Mouse (Mus musculus) hindbrain, embryonic 11.5 days (tissue): Measurements from ENCODE around the gene Ankrd28. TPM values are rescaled to one million over a fixed set of nuclear protein-coding genes. Genes with fewer than 3 reads are reported as not detected.
A peak's percentile ranks its signal among the peaks of the same experiment; 100 is the strongest.

ENCODE experiments used
- ATAC-seq: fragments of 200-750 bp; cut with Nextera tagmentation; 2 replicates; pipeline ENCODE4 v1.8.0; 2017; ENCODE audit warnings: mild to moderate bottlenecking, moderate TSS enrichment, moderate library complexity; ENCODE audit not compliant: low FRiP score
- DNase-seq: peaks from one replicate; pipeline ENCODE4 v3.0.0-alpha.2; 2015; ENCODE audit warnings: low spot score
- H3K27ac ChIP-seq: fragments of 300-500 bp; sonication (generic); 2 replicates; pipeline ENCODE4 v1.5.1; 2014; ENCODE audit warnings: mild to moderate bottlenecking, low read depth, low read length
- H3K27me3 ChIP-seq: fragments of 300-500 bp; sonication (generic); 2 replicates; pipeline ENCODE4 v1.6.1; 2014; ENCODE audit warnings: mild to moderate bottlenecking, low read length, moderate library complexity, mixed read lengths; ENCODE audit not compliant: control insufficient read depth, insufficient read depth
- H3K36me3 ChIP-seq: fragments of 300-500 bp; sonication (generic); 2 replicates; pipeline ENCODE4 v1.6.1; 2014; ENCODE audit warnings: mild to moderate bottlenecking, low read length, moderate library complexity, mixed read lengths; ENCODE audit not compliant: control insufficient read depth, insufficient read depth
- H3K4me1 ChIP-seq: fragments of 300-500 bp; sonication (generic); replicated peaks from 2 replicates; pipeline ENCODE4 v1.6.1; 2014; ENCODE audit warnings: low read length, mixed read lengths; ENCODE audit not compliant: control insufficient read depth, insufficient read depth
- H3K4me2 ChIP-seq: fragments of 300-500 bp; sonication (generic); replicated peaks from 2 replicates; pipeline ENCODE4 v1.6.1; 2014; ENCODE audit warnings: mild to moderate bottlenecking, low read depth, low read length
- H3K4me3 ChIP-seq: fragments of 300-500 bp; sonication (generic); 2 replicates; pipeline ENCODE4 v1.5.1; 2014; ENCODE audit warnings: low read depth, low read length
- H3K9ac ChIP-seq: fragments of 300-500 bp; sonication (generic); 2 replicates; pipeline ENCODE4 v1.6.1; 2014; ENCODE audit warnings: low read depth, low read length
- H3K9me3 ChIP-seq: fragments of 300-500 bp; sonication (generic); 2 replicates; pipeline ENCODE4 v1.6.1; 2016; ENCODE audit warnings: low read length; ENCODE audit not compliant: control insufficient read depth
- WGBS: fragments of 180-500 bp; shearing (Covaris S2); extraction: QIAGEN DNeasy Blood & Tissue Kit; methylation state at CpG from one replicate; pipeline ENCODE4 v1.1.7; 2014; 5-methylcytosine and 5-hydroxymethylcytosine counted together
- polyA plus RNA-seq: library from polyadenylated mRNA; unstranded; fragments of >200 nt; fragmentation: Nextera tagmentation; extraction: Ambion mirVana; gene quantifications from 2 replicates; pipeline ENCODE4 v1.2.1, GENCODE M21; 2014

The Ankrd28 gene
- polyA plus RNA-seq, 1 experiment from 2014 or later: 10.5 TPM

GRCm38 (mm10) chr14:31686231-31686630, 144.2 kb downstream of the Ankrd28 start:
- ATAC-seq (no peak), DNase-seq (no peak)
- no peaks in the 10 kb centered on the region for H3K9me3 ChIP-seq
- H3K36me3 ChIP-seq: no peaks in the 10 kb centered on the region
- no peaks in the 10 kb centered on the region for H3K27me3 ChIP-seq
- 92% methylated on average over 1 of the region's 1 CpGs for WGBS
- no peak overlapping the region for H3K9ac ChIP-seq
- no peak overlapping the region for H3K4me2 ChIP-seq
- H3K4me1 ChIP-seq: no peaks in the 10 kb centered on the region
- H3K27ac ChIP-seq: no peak overlapping the region
- no peak overlapping the region for H3K4me3 ChIP-seq

- Histone ChIP-seq H3K9ac (no peak overlapping the region), H3K9me3 (no peaks in the 10 kb centered on the region), H3K27ac (no peak overlapping the region), H3K4me3 (no peak overlapping the region), H3K4me1 (no peaks in the 10 kb centered on the region), H3K4me2 (no peak overlapping the region), H3K27me3 (no peaks in the 10 kb centered on the region), H3K36me3 (no peaks in the 10 kb centered on the region)
- DNase-seq (no peak), ATAC-seq (no peak)
- WGBS: 84% methylated on average over 10 of the region's 10 CpGs
Measured at GRCm38 (mm10) chr14:31685680-31686079, 144.8 kb downstream of the Ankrd28 start.

- WGBS: 72% methylated on average over 7 of the region's 7 CpGs
- H3K4me1 ChIP-seq: no peaks in the 10 kb centered on the region
- no peak overlapping the region for H3K27ac ChIP-seq
- no peak for ATAC-seq
- H3K27me3 ChIP-seq: no peaks in the 10 kb centered on the region
- H3K4me2 ChIP-seq: no peak overlapping the region
- no peak overlapping the region for H3K4me3 ChIP-seq
- DNase-seq: no peak
- H3K9me3 ChIP-seq: no peaks in the 10 kb centered on the region
- H3K9ac ChIP-seq: no peak overlapping the region
- H3K36me3 ChIP-seq: no peaks in the 10 kb centered on the region
Measured at GRCm38 (mm10) chr14:31684343-31685040, 146.0 kb downstream of the Ankrd28 start.

GRCm38 (mm10) chr14:31683610-31684009, 146.8 kb downstream of the Ankrd28 start:
- Histone ChIP-seq H3K36me3 (no peaks in the 10 kb centered on the region), H3K9me3 (no peaks in the 10 kb centered on the region), H3K9ac (no peak overlapping the region), H3K27me3 (no peaks in the 10 kb centered on the region), H3K4me2 (no peak overlapping the region), H3K4me1 (no peaks in the 10 kb centered on the region), H3K4me3 (no peak overlapping the region), H3K27ac (no peak overlapping the region)
- DNase-seq (no peak), ATAC-seq (no peak)
- 96% methylated on average over 1 of the region's 2 CpGs for WGBS

GRCm38 (mm10) chr14:31681931-31682555, 148.4 kb downstream of the Ankrd28 start:
- WGBS: 53% methylated on average over 5 of the region's 5 CpGs
- H3K36me3 ChIP-seq: no peaks in the 10 kb centered on the region
- ATAC-seq (no peak), DNase-seq (no peak)
- H3K9ac ChIP-seq: no peak overlapping the region
- no peak overlapping the region for H3K4me3 ChIP-seq
- H3K4me2 ChIP-seq: no peak overlapping the region
- H3K9me3 ChIP-seq: no peaks in the 10 kb centered on the region
- H3K27me3 ChIP-seq: no peaks in the 10 kb centered on the region
- H3K27ac ChIP-seq: no peak overlapping the region
- H3K4me1 ChIP-seq: no peaks in the 10 kb centered on the region

GRCm38 (mm10) chr14:31681291-31681690, 149.2 kb downstream of the Ankrd28 start:
- DNase-seq (no peak), ATAC-seq (no peak)
- Histone ChIP-seq H3K9me3 (no peaks in the 10 kb centered on the region), H3K27me3 (no peaks in the 10 kb centered on the region), H3K4me1 (no peaks in the 10 kb centered on the region), H3K4me3 (no peak overlapping the region), H3K4me2 (no peak overlapping the region), H3K27ac (no peak overlapping the region), H3K36me3 (no peaks in the 10 kb centered on the region), H3K9ac (no peak overlapping the region)
- WGBS: 87% methylated on average over 9 of the region's 9 CpGs

GRCm38 (mm10) chr14:31680656-31681055, 149.8 kb downstream of the Ankrd28 start:
- Histone ChIP-seq H3K4me3 (no peak overlapping the region), H3K27ac (no peak overlapping the region), H3K36me3 (no peaks in the 10 kb centered on the region), H3K4me2 (no peak overlapping the region), H3K27me3 (no peaks in the 10 kb centered on the region), H3K9me3 (no peaks in the 10 kb centered on the region), H3K4me1 (no peaks in the 10 kb centered on the region), H3K9ac (no peak overlapping the region)
- DNase-seq: no peak
- no peak for ATAC-seq
- 92% methylated on average over 3 of the region's 3 CpGs for WGBS

GRCm38 (mm10) chr14:31671635-31672320, 158.7 kb downstream of the Ankrd28 start:
- DNase-seq: no peak

More at GRCm38 (mm10) chr14:31671635-31672320, 158.7 kb downstream of the Ankrd28 start:
- no peak for ATAC-seq
- Histone ChIP-seq H3K4me3 (no peak overlapping the region), H3K4me2 (no peak overlapping the region), H3K27me3 (no peaks in the 10 kb centered on the region), H3K4me1 (no peaks in the 10 kb centered on the region; the same call in 1 of the 2 replicates), H3K9ac (0 out of 2 replicates have a peak overlapping the region, but pooled peaks have one; percentile 31), H3K27ac (no peak overlapping the region), H3K36me3 (no peaks in the 10 kb centered on the region), H3K9me3 (no peaks in the 10 kb centered on the region)
- 57% methylated on average over 10 of the region's 10 CpGs for WGBS
